Mouse (Mus musculus) telencephalon, adult 2 months (tissue): ENCODE data around the gene Wt1.
A peak's percentile ranks its signal among the peaks of the same experiment; 100 is the strongest.

Experiments
- DNase-seq: peaks from one replicate; pipeline ENCODE4 v3.0.0-alpha.2; 2011; ENCODE audit warnings: low read depth, low spot score

The Wt1 gene

GRCm38 (mm10) chr2:105126279-105126678, at the start of gene Wt1:
TSS of gene Wt1 (plus strand) at chr2:105126529.
- no peak for DNase-seq

- no peak for DNase-seq
Observed at GRCm38 (mm10) chr2:105077151-105077550, 49.2 kb upstream of the Wt1 start.

GRCm38 (mm10) chr2:105082256-105082790, 44.0 kb upstream of the Wt1 start:
- DNase-seq, result no peak

- DNase-seq, result no peak
Observed at GRCm38 (mm10) chr2:105084035-105084434, 42.3 kb upstream of the Wt1 start.

- DNase-seq, result no peak
Observed at GRCm38 (mm10) chr2:105086081-105086480, 40.2 kb upstream of the Wt1 start.

- DNase-seq, result no peak
Observed at GRCm38 (mm10) chr2:105088005-105088404, 38.3 kb upstream of the Wt1 start.

GRCm38 (mm10) chr2:105089083-105089482, 37.2 kb upstream of the Wt1 start:
- no peak for DNase-seq

GRCm38 (mm10) chr2:105089581-105090508, 36.5 kb upstream of the Wt1 start:
- DNase-seq, result peak; percentile 60

GRCm38 (mm10) chr2:105090991-105091390, 35.3 kb upstream of the Wt1 start:
- DNase-seq, result no peak

- DNase-seq, result no peak
Observed at GRCm38 (mm10) chr2:105091718-105092117, 34.6 kb upstream of the Wt1 start, which contains the start of gene Gm11060. TSS of gene Gm11060 (plus strand) at chr2:105092018.

- no peak for DNase-seq
Observed at GRCm38 (mm10) chr2:105097294-105097953, 28.9 kb upstream of the Wt1 start.

GRCm38 (mm10) chr2:105099410-105099809, 26.9 kb upstream of the Wt1 start:
- DNase-seq, result no peak

GRCm38 (mm10) chr2:105100541-105100940, 25.8 kb upstream of the Wt1 start:
- no peak for DNase-seq

GRCm38 (mm10) chr2:105108703-105109158, 17.6 kb upstream of the Wt1 start:
- peak; percentile 85 for DNase-seq

GRCm38 (mm10) chr2:105114074-105114473, 12.3 kb upstream of the Wt1 start:
- DNase-seq, result no peak

- DNase-seq, result no peak
Observed at GRCm38 (mm10) chr2:105117669-105118068, 8.7 kb upstream of the Wt1 start.

- no peak for DNase-seq
Observed at GRCm38 (mm10) chr2:105122216-105122615, 4.1 kb upstream of the Wt1 start.

GRCm38 (mm10) chr2:105122886-105123285, 3.4 kb upstream of the Wt1 start:
- DNase-seq, result no peak

GRCm38 (mm10) chr2:105123431-105123830, 2.9 kb upstream of the Wt1 start:
- DNase-seq, result no peak

- no peak for DNase-seq
Observed at GRCm38 (mm10) chr2:105123881-105124280, 2.4 kb upstream of the Wt1 start.

GRCm38 (mm10) chr2:105124391-105124790, 1.9 kb upstream of the Wt1 start:
- DNase-seq, result no peak

GRCm38 (mm10) chr2:105125205-105125604, 1.1 kb upstream of the Wt1 start:
- DNase-seq, result no peak
